Mouse (Mus musculus): ENCODE data around the gene Olfr1243. TPM values are rescaled to one million over a fixed set of nuclear protein-coding genes. Genes with fewer than 3 reads are reported as not detected.

Olfr1243 gene
- total and polyA plus RNA-seq, 3 experiments = not detected

Other genes with a start within 250 kb of the Olfr1243 start
- gene Olfr1229, start 243.5 kb downstream of the Olfr1243 start, total RNA-seq (2012; rRNA removed) = not detected in 2 replicates
- gene Olfr1229, start 243.5 kb downstream of the Olfr1243 start, total RNA-seq (2014; rRNA removed) = not detected in 2 replicates
- gene Olfr1229, start 243.5 kb downstream of the Olfr1243 start, polyA plus RNA-seq (2012; ENCODE audit: insufficient read length, low read depth) = not detected in 2 replicates
- not detected in 2 replicates for gene Olfr1230, start 234.2 kb downstream of the Olfr1243 start, total RNA-seq (2012; rRNA removed)
- gene Olfr1230, start 234.2 kb downstream of the Olfr1243 start, total RNA-seq (2014; rRNA removed) = not detected in 2 replicates
- gene Olfr1230, start 234.2 kb downstream of the Olfr1243 start, polyA plus RNA-seq (2012; ENCODE audit: insufficient read length, low read depth) = not detected in 2 replicates
- not detected in 2 replicates for gene Olfr1231, start 224.4 kb downstream of the Olfr1243 start, total RNA-seq (2012; rRNA removed)
- gene Olfr1231, start 224.4 kb downstream of the Olfr1243 start, total RNA-seq (2014; rRNA removed) = not detected in 2 replicates
- gene Olfr1231, start 224.4 kb downstream of the Olfr1243 start, polyA plus RNA-seq (2012; ENCODE audit: insufficient read length, low read depth) = not detected in 2 replicates
- gene Olfr1232, start 201.8 kb downstream of the Olfr1243 start, total RNA-seq (2012; rRNA removed) = not detected in 2 replicates
- not detected in 2 replicates for gene Olfr1232, start 201.8 kb downstream of the Olfr1243 start, total RNA-seq (2014; rRNA removed)
- not detected in 2 replicates for gene Olfr1232, start 201.8 kb downstream of the Olfr1243 start, polyA plus RNA-seq (2012; ENCODE audit: insufficient read length, low read depth)
- gene Olfr1233, start 189.1 kb downstream of the Olfr1243 start, total RNA-seq (2012; rRNA removed) = not detected in 2 replicates
- not detected in 2 replicates for gene Olfr1233, start 189.1 kb downstream of the Olfr1243 start, total RNA-seq (2014; rRNA removed)
- gene Olfr1233, start 189.1 kb downstream of the Olfr1243 start, polyA plus RNA-seq (2012; ENCODE audit: insufficient read length, low read depth) = not detected in 2 replicates
- not detected in 2 replicates for gene Olfr1234, start 166.6 kb downstream of the Olfr1243 start, total RNA-seq (2012; rRNA removed)
- not detected in 2 replicates for gene Olfr1234, start 166.6 kb downstream of the Olfr1243 start, total RNA-seq (2014; rRNA removed)
- not detected in 2 replicates for gene Olfr1234, start 166.6 kb downstream of the Olfr1243 start, polyA plus RNA-seq (2012; ENCODE audit: insufficient read length, low read depth)
- not detected in 2 replicates for gene Olfr1238, start 121.8 kb downstream of the Olfr1243 start, total RNA-seq (2012; rRNA removed)
- not detected in 2 replicates for gene Olfr1238, start 121.8 kb downstream of the Olfr1243 start, total RNA-seq (2014; rRNA removed)
- gene Olfr1238, start 121.8 kb downstream of the Olfr1243 start, polyA plus RNA-seq (2012; ENCODE audit: insufficient read length, low read depth) = not detected in 2 replicates
- not detected in 2 replicates for gene Olfr1239, start 111.1 kb downstream of the Olfr1243 start, total RNA-seq (2012; rRNA removed)
- gene Olfr1239, start 111.1 kb downstream of the Olfr1243 start, total RNA-seq (2014; rRNA removed) = not detected in 2 replicates
- not detected in 2 replicates for gene Olfr1239, start 111.1 kb downstream of the Olfr1243 start, polyA plus RNA-seq (2012; ENCODE audit: insufficient read length, low read depth)
- gene Olfr1240, start 88.5 kb downstream of the Olfr1243 start, total RNA-seq (2012; rRNA removed) = not detected in 2 replicates
- gene Olfr1240, start 88.5 kb downstream of the Olfr1243 start, total RNA-seq (2014; rRNA removed) = not detected in 2 replicates
- not detected in 2 replicates for gene Olfr1240, start 88.5 kb downstream of the Olfr1243 start, polyA plus RNA-seq (2012; ENCODE audit: insufficient read length, low read depth)
- gene Olfr1241, start 44.4 kb downstream of the Olfr1243 start, total RNA-seq (2012; rRNA removed) = not detected in 2 replicates
- gene Olfr1241, start 44.4 kb downstream of the Olfr1243 start, total RNA-seq (2014; rRNA removed) = not detected in 2 replicates
- not detected in 2 replicates for gene Olfr1241, start 44.4 kb downstream of the Olfr1243 start, polyA plus RNA-seq (2012; ENCODE audit: insufficient read length, low read depth)
- gene Olfr1242, start 33.2 kb downstream of the Olfr1243 start, total RNA-seq (2012; rRNA removed) = not detected in 2 replicates
- gene Olfr1242, start 33.2 kb downstream of the Olfr1243 start, total RNA-seq (2014; rRNA removed) = not detected in 2 replicates
- not detected in 2 replicates for gene Olfr1242, start 33.2 kb downstream of the Olfr1243 start, polyA plus RNA-seq (2012; ENCODE audit: insufficient read length, low read depth)
- not detected in 2 replicates for gene Olfr1245, start 47.0 kb upstream of the Olfr1243 start, total RNA-seq (2012; rRNA removed)
- gene Olfr1245, start 47.0 kb upstream of the Olfr1243 start, total RNA-seq (2014; rRNA removed) = not detected in 2 replicates
- not detected in 2 replicates for gene Olfr1245, start 47.0 kb upstream of the Olfr1243 start, polyA plus RNA-seq (2012; ENCODE audit: insufficient read length, low read depth)
- gene Olfr1246, start 61.7 kb upstream of the Olfr1243 start, total RNA-seq (2012; rRNA removed) = not detected in 2 replicates
- not detected in 2 replicates for gene Olfr1246, start 61.7 kb upstream of the Olfr1243 start, total RNA-seq (2014; rRNA removed)
- not detected in 2 replicates for gene Olfr1246, start 61.7 kb upstream of the Olfr1243 start, polyA plus RNA-seq (2012; ENCODE audit: insufficient read length, low read depth)
- gene Olfr1247, start 82.6 kb upstream of the Olfr1243 start, total RNA-seq (2012; rRNA removed) = not detected in 2 replicates
- gene Olfr1247, start 82.6 kb upstream of the Olfr1243 start, total RNA-seq (2014; rRNA removed) = not detected in 2 replicates
- gene Olfr1247, start 82.6 kb upstream of the Olfr1243 start, polyA plus RNA-seq (2012; ENCODE audit: insufficient read length, low read depth) = not detected in 2 replicates
- gene Olfr1248, start 86.8 kb upstream of the Olfr1243 start, total RNA-seq (2012; rRNA removed) = not detected in 2 replicates
- not detected in 2 replicates for gene Olfr1248, start 86.8 kb upstream of the Olfr1243 start, total RNA-seq (2014; rRNA removed)
- gene Olfr1248, start 86.8 kb upstream of the Olfr1243 start, polyA plus RNA-seq (2012; ENCODE audit: insufficient read length, low read depth) = not detected in 2 replicates
- gene Olfr1249, start 103.5 kb upstream of the Olfr1243 start, total RNA-seq (2012; rRNA removed) = not detected in 2 replicates
- gene Olfr1249, start 103.5 kb upstream of the Olfr1243 start, total RNA-seq (2014; rRNA removed) = not detected in 2 replicates
- gene Olfr1249, start 103.5 kb upstream of the Olfr1243 start, polyA plus RNA-seq (2012; ENCODE audit: insufficient read length, low read depth) = not detected in 2 replicates
- 0.04 TPM in 1 of 2 replicates, not detected in the other for gene Olfr1250, start 130.0 kb upstream of the Olfr1243 start, total RNA-seq (2012; rRNA removed)
- gene Olfr1250, start 130.0 kb upstream of the Olfr1243 start, total RNA-seq (2014; rRNA removed) = not detected in 2 replicates
- not detected in 2 replicates for gene Olfr1250, start 130.0 kb upstream of the Olfr1243 start, polyA plus RNA-seq (2012; ENCODE audit: insufficient read length, low read depth)
- gene Olfr1251, start 140.4 kb upstream of the Olfr1243 start, total RNA-seq (2012; rRNA removed) = not detected in 2 replicates
- not detected in 2 replicates for gene Olfr1251, start 140.4 kb upstream of the Olfr1243 start, total RNA-seq (2014; rRNA removed)
- not detected in 2 replicates for gene Olfr1251, start 140.4 kb upstream of the Olfr1243 start, polyA plus RNA-seq (2012; ENCODE audit: insufficient read length, low read depth)
- gene Olfr1252, start 193.5 kb upstream of the Olfr1243 start, total RNA-seq (2012; rRNA removed) = not detected in 2 replicates
- not detected in 2 replicates for gene Olfr1252, start 193.5 kb upstream of the Olfr1243 start, total RNA-seq (2014; rRNA removed)
- not detected in 2 replicates for gene Olfr1252, start 193.5 kb upstream of the Olfr1243 start, polyA plus RNA-seq (2012; ENCODE audit: insufficient read length, low read depth)
- gene Olfr1253, start 225.6 kb upstream of the Olfr1243 start, total RNA-seq (2012; rRNA removed) = not detected in 2 replicates
- gene Olfr1253, start 225.6 kb upstream of the Olfr1243 start, total RNA-seq (2014; rRNA removed) = not detected in 2 replicates
- not detected in 2 replicates for gene Olfr1253, start 225.6 kb upstream of the Olfr1243 start, polyA plus RNA-seq (2012; ENCODE audit: insufficient read length, low read depth)